Mouse (Mus musculus) gastrocnemius, adult 18-20 months (tissue): Measurements from ENCODE around the gene Nr4a1. TPM values are rescaled to one million over a fixed set of nuclear protein-coding genes. Genes with fewer than 3 reads are reported as not detected.

Experiments
- DNase-seq: peaks from one replicate; pipeline ENCODE4 v3.0.0; 2021; ENCODE audit warnings: low spot score
- total RNA-seq, 2 experiments: library from RNA; stranded (reverse); gene quantifications; 2 replicates each; pipeline ENCODE4 v1.2.3; 2021

Gene Nr4a1
- total RNA-seq, 2 experiments from 2014 or later, result 206 to 234 TPM

GRCm38 (mm10) chr15:101253563-101253885, 545 bp upstream of the Nr4a1 start:
- DNase-seq, result no peak

DNA sequence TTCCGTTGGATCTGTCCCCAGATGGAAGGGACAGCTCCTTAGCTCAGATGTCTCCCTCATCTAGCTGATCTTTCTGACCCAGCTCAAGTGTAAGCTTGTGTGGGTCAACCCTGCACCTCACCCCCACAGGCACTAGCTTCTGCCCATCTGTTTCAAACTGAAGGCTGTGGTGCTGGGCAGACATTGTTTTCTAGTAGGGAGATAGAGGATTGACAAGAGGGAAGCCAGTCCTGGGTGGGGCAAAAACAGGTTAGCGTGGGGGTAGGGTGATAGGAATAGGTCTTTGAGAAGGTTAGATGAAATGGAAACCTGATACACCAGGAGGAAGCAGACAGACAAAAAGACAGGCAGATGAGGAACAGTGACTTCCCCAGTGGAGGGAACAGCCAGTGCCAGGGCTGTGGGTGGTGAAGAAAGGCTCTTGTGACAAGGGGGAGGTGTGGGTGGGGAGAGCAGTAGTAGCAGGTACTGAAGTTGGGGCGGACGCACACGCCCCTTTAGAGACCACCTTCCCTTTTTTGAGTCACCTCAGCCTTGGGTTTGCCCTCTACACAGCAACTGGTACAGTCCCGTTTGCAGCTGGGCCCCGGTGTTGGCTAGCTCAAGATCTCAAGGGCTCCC, 1.9 kb downstream of the Nr4a1 start:
- DNase-seq, result no peak

- DNase-seq, result no peak
Measured at GRCm38 (mm10) chr15:101256463-101257206, 2.6 kb downstream of the Nr4a1 start.

DNA sequence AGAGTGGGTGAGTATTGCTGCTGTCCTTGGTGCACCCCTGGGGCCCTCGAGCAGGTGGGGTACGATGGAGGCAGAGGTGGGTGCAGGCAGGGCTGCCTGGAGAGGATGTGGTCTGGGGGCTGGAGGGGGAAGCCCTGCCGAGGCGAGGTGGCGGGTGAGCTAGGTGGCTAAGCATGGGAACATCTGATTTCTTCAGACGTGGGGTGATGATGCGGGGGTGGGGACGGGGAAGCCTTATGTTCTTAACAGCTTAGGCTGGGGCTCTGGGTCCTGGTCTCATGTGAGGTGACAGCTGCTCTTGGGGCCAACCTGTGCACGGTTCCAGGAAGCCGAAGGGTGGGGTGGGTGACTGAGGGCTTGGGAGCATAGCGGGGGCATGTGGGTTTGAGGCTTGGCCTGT, 4.4 kb downstream of the Nr4a1 start:
- DNase-seq, result no peak

- no peak for DNase-seq
Measured at GRCm38 (mm10) chr15:101259922-101260321, 5.9 kb downstream of the Nr4a1 start.

DNA sequence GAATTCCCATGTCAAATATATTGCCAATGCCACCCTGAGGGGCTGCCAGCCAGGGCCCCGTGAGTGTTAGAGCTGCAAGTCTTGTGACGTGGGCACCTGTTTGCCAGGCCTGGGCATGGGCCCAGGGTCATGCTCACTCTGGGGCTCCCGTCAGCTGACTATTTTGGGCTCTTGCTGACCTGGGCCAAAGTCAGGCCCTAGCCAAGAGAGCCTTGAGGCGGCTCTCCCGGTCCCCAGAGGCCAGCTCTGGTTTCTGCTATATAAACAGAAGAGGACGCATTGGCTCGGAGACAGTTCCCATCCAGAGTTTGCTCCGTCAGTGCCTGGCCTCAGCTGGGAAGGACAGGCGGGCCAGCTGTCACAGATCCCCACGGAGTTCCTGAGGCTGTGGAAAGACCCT, 6.3 kb downstream of the Nr4a1 start:
- peak; percentile 96 for DNase-seq

GRCm38 (mm10) chr15:101260874-101261622, 7.0 kb downstream of the Nr4a1 start:
- peak; percentile 54 for DNase-seq

- DNase-seq, result no peak
Measured at GRCm38 (mm10) chr15:101262502-101262901, 8.4 kb downstream of the Nr4a1 start.

GRCm38 (mm10) chr15:101266132-101266963, 12.3 kb downstream of the Nr4a1 start:
- peak; percentile 97 for DNase-seq

- peak; percentile 44 for DNase-seq
Measured at GRCm38 (mm10) chr15:101267053-101268032, 13.3 kb downstream of the Nr4a1 start.

GRCm38 (mm10) chr15:101270101-101270820, 16.2 kb downstream of the Nr4a1 start:
- no peak for DNase-seq

DNA sequence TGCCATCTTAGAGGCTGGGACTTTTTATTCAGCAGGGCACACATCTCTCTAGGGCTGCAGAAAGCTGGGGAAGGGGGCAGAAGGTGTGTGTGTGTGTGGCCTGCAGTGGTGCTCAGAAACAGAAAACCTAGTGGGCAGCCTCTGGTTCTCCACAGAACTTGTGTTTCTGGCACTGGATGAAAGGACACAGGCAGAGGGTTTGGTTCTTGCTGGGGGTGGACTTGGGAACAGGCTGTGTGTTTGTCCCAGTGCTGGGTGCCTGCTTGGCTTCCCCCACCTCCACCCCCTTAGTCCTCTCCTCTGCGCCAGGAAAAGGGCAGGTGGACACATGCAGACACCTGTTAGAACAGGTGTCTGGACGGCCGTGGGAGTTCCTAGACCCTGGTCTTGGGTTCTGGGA, 17.0 kb downstream of the Nr4a1 start:
- no peak for DNase-seq

- DNase-seq, result no peak
Measured at GRCm38 (mm10) chr15:101271513-101271912, 17.4 kb downstream of the Nr4a1 start.

DNA sequence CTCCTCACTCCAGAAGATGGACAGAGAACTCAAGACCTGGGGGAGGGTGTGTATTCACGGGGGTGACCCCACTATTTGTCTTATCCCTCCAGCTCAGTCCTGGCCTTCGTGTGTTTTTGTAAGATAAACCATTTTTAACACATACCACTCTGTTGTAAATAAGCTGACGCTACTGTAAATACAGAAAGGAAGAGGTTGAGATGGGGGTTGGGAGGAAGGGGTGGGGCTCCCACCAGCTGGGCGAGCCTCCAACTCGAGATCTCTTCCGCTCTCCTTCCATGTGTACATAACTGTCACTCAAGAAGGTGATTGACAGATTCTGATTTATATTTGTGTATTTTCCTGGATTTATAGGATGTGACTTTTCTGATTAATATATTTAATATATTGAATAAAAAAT, 20.3 kb downstream of the Nr4a1 start:
- DNase-seq, result no peak

GRCm38 (mm10) chr15:101277351-101277899, 23.4 kb downstream of the Nr4a1 start:
- DNase-seq, result no peak

DNA sequence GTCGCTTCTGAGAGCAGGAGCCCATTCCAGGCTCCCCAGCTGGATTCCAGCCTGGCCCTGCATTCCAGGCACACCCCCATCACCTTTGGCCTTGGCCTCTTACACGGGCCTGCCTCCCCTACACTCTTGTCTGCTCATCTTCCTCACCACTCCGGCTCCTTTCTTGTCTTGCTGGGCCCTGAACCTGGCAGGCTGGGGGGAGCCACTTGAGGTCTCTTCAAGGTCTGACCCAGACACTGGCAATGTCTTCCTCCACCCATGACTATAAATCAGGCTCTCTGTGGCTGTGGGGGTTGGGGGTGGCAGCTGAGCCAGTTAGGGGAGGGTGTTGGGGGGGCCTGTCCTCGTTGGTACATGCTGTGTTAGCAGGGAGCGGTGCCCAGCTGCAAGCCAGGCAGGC, 24.5 kb downstream of the Nr4a1 start:
- DNase-seq, result peak; percentile 65

- no peak for DNase-seq
Measured at GRCm38 (mm10) chr15:101279430-101279999, 25.4 kb downstream of the Nr4a1 start.

DNA sequence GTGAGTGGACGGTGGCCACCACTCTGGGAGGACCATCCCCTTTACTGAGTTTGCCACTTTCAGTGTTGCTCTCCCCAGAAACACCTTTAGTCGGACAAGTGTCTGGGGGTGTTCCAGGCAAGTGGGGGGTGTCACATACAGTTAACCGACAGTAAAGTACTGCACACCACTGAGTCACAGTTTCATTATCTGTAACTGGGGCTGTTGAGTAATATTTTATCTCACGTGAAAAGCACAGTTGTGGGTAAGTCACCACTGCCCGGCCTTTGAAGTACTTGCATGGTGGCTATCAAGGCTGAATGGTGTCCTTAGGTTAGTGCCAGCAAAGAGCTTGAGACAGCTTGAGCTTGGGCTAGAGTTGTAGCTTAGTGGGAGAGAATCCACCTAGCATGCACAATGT, 28.4 kb downstream of the Nr4a1 start:
- no peak for DNase-seq
